18 mouse cellular contexts compared by ENCODE assay signal in genomic region chr13:46548600-46549179, GRCm38 (mm10). TPM values are rescaled to one million over a fixed set of nuclear protein-coding genes. Genes with fewer than 3 reads are reported as not detected.
DNase-seq lines count a peak whose midpoint lies in the region; ATAC-seq and TF ChIP-seq lines count a peak whose summit lies in the region.
"Had no signal": no experiment of that assay in that cellular context is flagged by ENCODE, and none has a peak within 500 bp of the region (broad histone marks: within the 10 kb centered on the region; RNA-seq: fewer than 3 reads in every experiment).

No protein-coding gene starts in this region.

- H3K4me1 ChIP-seq in hindbrain, embryonic 15.5 days (replicated peaks): peaks cover 31% of the 10 kb centered on the region
- no peaks in the 10 kb centered on the region for H3K4me1 ChIP-seq in hindbrain, embryonic 11.5 days (replicated peaks; ENCODE audit: control insufficient read depth, insufficient read depth, low read length)
- peaks cover 44% of the 10 kb centered on the region for H3K4me1 ChIP-seq in forebrain, embryonic 15.5 days
- H3K4me1 ChIP-seq in midbrain, embryonic 16.5 days (ENCODE audit: control insufficient read depth, insufficient read depth, low read length): peaks cover 24% of the 10 kb centered on the region

- no peaks in the 10 kb centered on the region for H3K36me3 ChIP-seq in hindbrain, embryonic 15.5 days
- no peaks in the 10 kb centered on the region for H3K36me3 ChIP-seq in hindbrain, embryonic 11.5 days (ENCODE audit: control insufficient read depth, insufficient read depth, low read length)
- no peaks in the 10 kb centered on the region for H3K36me3 ChIP-seq in forebrain, embryonic 15.5 days
- H3K36me3 ChIP-seq in midbrain, embryonic 16.5 days (ENCODE audit: control insufficient read depth, insufficient read depth, low read length): no peaks in the 10 kb centered on the region
- H3K36me3 ChIP-seq: heart, embryonic 12.5 days had no signal

- 59% methylated on average over 5 of the region's 5 CpGs for WGBS in hindbrain, embryonic 15.5 days
- 90% methylated on average over 5 of the region's 5 CpGs for WGBS in hindbrain, embryonic 11.5 days
- WGBS in forebrain, embryonic 15.5 days: 40% methylated on average over 5 of the region's 5 CpGs
- WGBS in midbrain, embryonic 16.5 days: 66% methylated on average over 5 of the region's 5 CpGs

- no peak for TF ChIP-seq POLR2A in brain, embryonic 14.5 days (IDR thresholded peaks at IDR 0.05; ENCODE audit: borderline replicate concordance, extremely low read depth, insufficient read depth, insufficient read length, poor library complexity, severe bottlenecking)

- no peak overlapping the region for H3K4me3 ChIP-seq in hindbrain, embryonic 15.5 days
- no peak overlapping the region for H3K4me3 ChIP-seq in hindbrain, embryonic 11.5 days (ENCODE audit: low read depth, low read length)
- no peak overlapping the region for H3K4me3 ChIP-seq in forebrain, embryonic 15.5 days
- no peak overlapping the region for H3K4me3 ChIP-seq in midbrain, embryonic 16.5 days (ENCODE audit: low read depth, low read length)
- H3K4me3 ChIP-seq: heart, embryonic 12.5 days; myocyte had no signal

- H3K4me2 ChIP-seq in hindbrain, embryonic 15.5 days: no peak overlapping the region
- H3K4me2 ChIP-seq in hindbrain, embryonic 11.5 days (replicated peaks; ENCODE audit: low read depth, low read length): no peak overlapping the region
- H3K4me2 ChIP-seq in forebrain, embryonic 15.5 days (replicated peaks): no peak overlapping the region
- no peak overlapping the region for H3K4me2 ChIP-seq in midbrain, embryonic 16.5 days (ENCODE audit: low read length)
- H3K4me2 ChIP-seq: heart, embryonic 12.5 days had no signal

- peak overlapping the region; percentile 48 for H3K27ac ChIP-seq in hindbrain, embryonic 15.5 days (replicated peaks)
- no peak overlapping the region for H3K27ac ChIP-seq in hindbrain, embryonic 11.5 days (ENCODE audit: low read depth, low read length)
- peak overlapping the region; percentile 82 for H3K27ac ChIP-seq in forebrain, embryonic 15.5 days (replicated peaks)
- peak overlapping the region; percentile 70 for H3K27ac ChIP-seq in midbrain, embryonic 16.5 days (ENCODE audit: low read length)
- H3K27ac ChIP-seq: kidney, postnatal 0 days; macrophage had no signal

- no peaks in the 10 kb centered on the region for H3K27me3 ChIP-seq in hindbrain, embryonic 15.5 days
- H3K27me3 ChIP-seq in hindbrain, embryonic 11.5 days (ENCODE audit: control insufficient read depth, insufficient read depth, low read length): no peaks in the 10 kb centered on the region
- no peaks in the 10 kb centered on the region for H3K27me3 ChIP-seq in forebrain, embryonic 15.5 days
- H3K27me3 ChIP-seq in midbrain, embryonic 16.5 days (ENCODE audit: control insufficient read depth, insufficient read depth, low read depth, low read length): no peaks in the 10 kb centered on the region
- H3K27me3 ChIP-seq: heart, embryonic 12.5 days had no signal

- no peak for TF ChIP-seq CTCF in brain, embryonic 14.5 days (IDR thresholded peaks at IDR 0.05; ENCODE audit: borderline replicate concordance, extremely low read depth, insufficient read depth, insufficient read length)

- ATAC-seq in hindbrain, embryonic 15.5 days (ENCODE audit: low FRiP score, low read depth): 0 out of 2 replicates have a peak, but pooled peaks have one; percentile 47
- no peak for ATAC-seq in hindbrain, embryonic 11.5 days (ENCODE audit: low FRiP score)
- ATAC-seq in forebrain, embryonic 15.5 days (replicated peaks): peak; percentile 44
- ATAC-seq in midbrain, embryonic 16.5 days: peak; percentile 59

- DNase-seq in hindbrain, embryonic 11.5 days (ENCODE audit: low spot score): no peak
- peak; percentile 69 for DNase-seq in brain, embryonic 14.5 days (ENCODE audit: low read depth)
- DNase-seq in adrenal gland, adult (ENCODE audit: inconsistent age in 2 of 2, low spot score in 1 of 2): no peak
- DNase-seq in right cerebral cortex, postnatal 25 days: no peak
- DNase-seq: adrenal gland, adult 8-10 months; cerebellum, adult 9-10 months; gastrocnemius, postnatal 10 days; heart, adult 11 months; heart, postnatal 10 days; kidney, adult 11 months had no signal

- no peaks in the 10 kb centered on the region for H3K9me3 ChIP-seq in hindbrain, embryonic 15.5 days
- H3K9me3 ChIP-seq in hindbrain, embryonic 11.5 days (ENCODE audit: control insufficient read depth, low read length): no peaks in the 10 kb centered on the region
- no peaks in the 10 kb centered on the region for H3K9me3 ChIP-seq in forebrain, embryonic 15.5 days
- H3K9me3 ChIP-seq in midbrain, embryonic 16.5 days (replicated peaks; ENCODE audit: control insufficient read depth, low read length, poor library complexity, severe bottlenecking): no peaks in the 10 kb centered on the region
- H3K9me3 ChIP-seq: heart, embryonic 12.5 days had no signal

- no peak overlapping the region for H3K9ac ChIP-seq in hindbrain, embryonic 15.5 days
- H3K9ac ChIP-seq in hindbrain, embryonic 11.5 days (ENCODE audit: low read depth, low read length): no peak overlapping the region
- H3K9ac ChIP-seq in forebrain, embryonic 15.5 days (replicated peaks): no peak overlapping the region
- H3K9ac ChIP-seq in midbrain, embryonic 16.5 days (ENCODE audit: low read depth, low read length): no peak overlapping the region
- H3K9ac ChIP-seq: heart, embryonic 12.5 days had no signal

RNA-seq across cellular contexts. Expression of gene Cap2, which starts 47.0 kb away (rescaled TPM):
- polyA plus RNA-seq in hindbrain, embryonic 15.5 days (2015; fragmentation: Nextera tagmentation; extraction: Ambion mirVana): 7.2 and 9.4 TPM in 2 replicates
- polyA plus RNA-seq in hindbrain, embryonic 11.5 days (2014; fragmentation: Nextera tagmentation; extraction: Ambion mirVana): 7.1 TPM in 2 replicates
- polyA plus RNA-seq in brain, embryonic 14.5 days (2012; rRNA removed): 13.0 and 18.3 TPM in 2 replicates
- 13.9 and 16.8 TPM in 2 replicates for polyA plus RNA-seq in forebrain, embryonic 15.5 days (2015; fragmentation: Nextera tagmentation; extraction: Ambion mirVana)
- polyA plus RNA-seq in midbrain, embryonic 16.5 days (2015; fragmentation: Nextera tagmentation; extraction: Ambion mirVana): 15.9 and 16.2 TPM in 2 replicates
- polyA plus RNA-seq: liver, adult 2 months had no signal
